ENCODE assay signal across 25 mouse cellular contexts in genomic region chr10:89149166-89149565, GRCm38 (mm10).
DNase-seq lines count a peak whose midpoint lies in the region; ATAC-seq and TF ChIP-seq lines count a peak whose summit lies in the region.
"Had no signal": no experiment of that assay in that cellular context is flagged by ENCODE, and none has a peak within 500 bp of the region (broad histone marks: within the 10 kb centered on the region; RNA-seq: fewer than 3 reads in every experiment).

No protein-coding gene starts in this region.

- H3K9me3 ChIP-seq in kidney, postnatal 0 days (replicated peaks; ENCODE audit: low read length), result no peaks in the 10 kb centered on the region
- H3K9me3 ChIP-seq in forebrain, embryonic 11.5 days (ENCODE audit: control insufficient read depth, low read length), result no peaks in the 10 kb centered on the region
- H3K9me3 ChIP-seq: embryonic facial prominence, embryonic 10.5 days; embryonic facial prominence, embryonic 15.5 days; forebrain, embryonic 13.5 days; kidney, embryonic 15.5 days; limb, embryonic 12.5 days; liver, embryonic 15.5 days; lung, embryonic 15.5 days; midbrain, embryonic 10.5 days; midbrain, embryonic 15.5 days; neural tube, embryonic 15.5 days; stomach, embryonic 15.5 days had no signal

- H3K27ac ChIP-seq in kidney, postnatal 0 days, result no peak overlapping the region
- no peak overlapping the region for H3K27ac ChIP-seq in forebrain, embryonic 11.5 days (ENCODE audit: low read depth, low read length)
- H3K27ac ChIP-seq: embryonic facial prominence, embryonic 10.5 days; embryonic facial prominence, embryonic 15.5 days; forebrain, embryonic 13.5 days; kidney, embryonic 15.5 days; limb, embryonic 12.5 days; liver, embryonic 15.5 days; lung, embryonic 15.5 days; midbrain, embryonic 10.5 days; midbrain, embryonic 15.5 days; neural tube, embryonic 15.5 days; stomach, embryonic 15.5 days had no signal

- no peak overlapping the region for H3K4me3 ChIP-seq in kidney, postnatal 0 days (replicated peaks; ENCODE audit: low read depth, low read length)
- H3K4me3 ChIP-seq in forebrain, embryonic 11.5 days (ENCODE audit: low read depth, low read length), result no peak overlapping the region
- H3K4me3 ChIP-seq: embryonic facial prominence, embryonic 10.5 days; embryonic facial prominence, embryonic 15.5 days; forebrain, embryonic 13.5 days; kidney, embryonic 15.5 days; limb, embryonic 12.5 days; liver, embryonic 15.5 days; lung, embryonic 15.5 days; midbrain, embryonic 10.5 days; midbrain, embryonic 15.5 days; neural tube, embryonic 15.5 days; stomach, embryonic 15.5 days had no signal

- H3K9ac ChIP-seq in kidney, postnatal 0 days (ENCODE audit: low read depth, low read length), result no peak overlapping the region
- no peak overlapping the region for H3K9ac ChIP-seq in forebrain, embryonic 11.5 days (ENCODE audit: low read length)
- H3K9ac ChIP-seq: embryonic facial prominence, embryonic 15.5 days; forebrain, embryonic 13.5 days; kidney, embryonic 15.5 days; limb, embryonic 12.5 days; liver, embryonic 15.5 days; lung, embryonic 15.5 days; midbrain, embryonic 15.5 days; neural tube, embryonic 15.5 days; stomach, embryonic 15.5 days had no signal

- H3K36me3 ChIP-seq in kidney, postnatal 0 days (ENCODE audit: insufficient read depth, low read length), result no peaks in the 10 kb centered on the region
- no peaks in the 10 kb centered on the region for H3K36me3 ChIP-seq in forebrain, embryonic 11.5 days (ENCODE audit: control insufficient read depth, insufficient read depth, low read length)
- H3K36me3 ChIP-seq: embryonic facial prominence, embryonic 10.5 days; embryonic facial prominence, embryonic 15.5 days; kidney, embryonic 15.5 days; limb, embryonic 12.5 days; liver, embryonic 15.5 days; lung, embryonic 15.5 days; midbrain, embryonic 10.5 days; midbrain, embryonic 15.5 days; neural tube, embryonic 15.5 days; stomach, embryonic 15.5 days had no signal

- 35% methylated on average over 11 of the region's 11 CpGs for WGBS in kidney, postnatal 0 days
- 91% methylated on average over 11 of the region's 11 CpGs for WGBS in forebrain, embryonic 11.5 days

- no peaks in the 10 kb centered on the region for H3K4me1 ChIP-seq in kidney, postnatal 0 days (replicated peaks; ENCODE audit: insufficient read depth, low read length)
- H3K4me1 ChIP-seq in forebrain, embryonic 11.5 days (replicated peaks; ENCODE audit: control insufficient read depth, insufficient read depth, low read length), result no peaks in the 10 kb centered on the region
- H3K4me1 ChIP-seq: embryonic facial prominence, embryonic 10.5 days; embryonic facial prominence, embryonic 15.5 days; forebrain, embryonic 13.5 days; limb, embryonic 12.5 days; liver, embryonic 15.5 days; lung, embryonic 15.5 days; midbrain, embryonic 10.5 days; midbrain, embryonic 15.5 days; neural tube, embryonic 15.5 days; stomach, embryonic 15.5 days had no signal

- no peak for TF ChIP-seq CTCF in kidney, postnatal 0 days (IDR thresholded peaks at IDR 0.05; ENCODE audit: low read depth)

- peak; percentile 28 for DNase-seq in adrenal gland, postnatal 10 days
- DNase-seq in adrenal gland, adult 18-20 months (ENCODE audit: low spot score in 2 of 2), result no peak
- peak; percentile 43 for DNase-seq in kidney, postnatal 0 days (ENCODE audit: low spot score)
- DNase-seq in kidney, adult 9 months, result no peak
- DNase-seq in testis, postnatal 10 days (ENCODE audit: low spot score), result peak; percentile 39
- DNase-seq in testis, postnatal 14 days (ENCODE audit: low spot score), result no peak
- no peak for DNase-seq in forebrain, embryonic 11.5 days (ENCODE audit: low spot score)
- DNase-seq: cerebellum, adult 8-10 months; cerebellum, postnatal 25 days; gastrocnemius, postnatal 10 days; right cerebral cortex, postnatal 14 days; thymus, adult 18-20 months; thymus, postnatal 25 days had no signal

- no peaks in the 10 kb centered on the region for H3K27me3 ChIP-seq in kidney, postnatal 0 days (ENCODE audit: insufficient read depth, low read length)
- no peaks in the 10 kb centered on the region for H3K27me3 ChIP-seq in forebrain, embryonic 11.5 days (ENCODE audit: control insufficient read depth, insufficient read depth, low read length)
- H3K27me3 ChIP-seq: embryonic facial prominence, embryonic 15.5 days; forebrain, embryonic 13.5 days; kidney, embryonic 15.5 days; limb, embryonic 12.5 days; liver, embryonic 15.5 days; lung, embryonic 15.5 days; midbrain, embryonic 15.5 days; neural tube, embryonic 15.5 days; stomach, embryonic 15.5 days had no signal

- H3K4me2 ChIP-seq in kidney, postnatal 0 days (ENCODE audit: low read length), result no peak overlapping the region; the same call in 1 of the 2 replicates
- no peak overlapping the region for H3K4me2 ChIP-seq in forebrain, embryonic 11.5 days (ENCODE audit: low read depth, low read length, severe bottlenecking)
- H3K4me2 ChIP-seq: embryonic facial prominence, embryonic 15.5 days; forebrain, embryonic 13.5 days; kidney, embryonic 15.5 days; limb, embryonic 12.5 days; liver, embryonic 15.5 days; lung, embryonic 15.5 days; midbrain, embryonic 15.5 days; neural tube, embryonic 15.5 days; stomach, embryonic 15.5 days had no signal

- no peak for ATAC-seq in kidney, postnatal 0 days (replicated peaks; ENCODE audit: low FRiP score, low read depth)
- ATAC-seq in forebrain, embryonic 11.5 days (replicated peaks; ENCODE audit: low FRiP score), result no peak
- ATAC-seq: forebrain, embryonic 13.5 days; hindbrain, embryonic 16.5 days; midbrain, embryonic 15.5 days had no signal

Comparison
In these comparisons a context has a peak if more than half of its experiments do, and no peak if none do; other contexts are left out.
1. DNase-seq: peak in adrenal gland, postnatal 10 days (single experiment), kidney, postnatal 0 days (single experiment) and testis, postnatal 10 days (single experiment); none in adrenal gland, adult 18-20 months (0 of 2), kidney, adult 9 months (single experiment), testis, postnatal 14 days (single experiment) and forebrain, embryonic 11.5 days (single experiment).